Mouse (Mus musculus) testis, adult 2 months (tissue): ENCODE measurements at regions not wholly inside any gene's neighbourhood (a gene's known extent, or its start where the extent isn't known, plus 50 kb on each side); places are given as distances from the start of the nearest gene placed in this dataset.

ENCODE experiments used
- H3K27ac ChIP-seq: fragments of 200-500 bp; 2 replicates; pipeline ENCODE4 v1.5.1; 2012; ENCODE audit warnings: low read depth, low read length; ENCODE audit not compliant: control insufficient read depth, insufficient read depth
- H3K27me3 ChIP-seq: fragments of 200-500 bp; 2 replicates; pipeline ENCODE4 v1.6.1; 2012; ENCODE audit warnings: mild to moderate bottlenecking, low read length, moderate library complexity; ENCODE audit not compliant: control insufficient read depth, insufficient read depth
- H3K36me3 ChIP-seq: fragments of 200-500 bp; 2 replicates; pipeline ENCODE4 v1.6.1; 2012; ENCODE audit warnings: mild to moderate bottlenecking, low read length; ENCODE audit not compliant: control insufficient read depth, insufficient read depth
- H3K4me1 ChIP-seq: fragments of 200-500 bp; 2 replicates; pipeline ENCODE4 v1.6.1; 2012; ENCODE audit warnings: low read length; ENCODE audit not compliant: control insufficient read depth, insufficient read depth
- H3K4me3 ChIP-seq: fragments of 200-500 bp; 2 replicates; pipeline ENCODE4 v1.5.1; 2012; ENCODE audit warnings: low read depth, mild to moderate bottlenecking, low read length, moderate library complexity, mixed read lengths; ENCODE audit not compliant: control insufficient read depth
- CTCF ChIP-seq: fragments of 200-500 bp; IDR thresholded peaks from 2 replicates; pipeline ENCODE4 v1.5.1; 2012; ENCODE audit warnings: low read depth, mild to moderate bottlenecking, inconsistent platforms, low read length, moderate library complexity; ENCODE audit not compliant: control insufficient read depth, insufficient read depth, insufficient replicate concordance
- POLR2A ChIP-seq: fragments of 200-500 bp; IDR thresholded peaks from 2 replicates; pipeline ENCODE4 v1.6.1; 2012; ENCODE audit warnings: low read depth, mild to moderate bottlenecking, inconsistent platforms, low read length, moderate library complexity; ENCODE audit not compliant: control insufficient read depth

DNA sequence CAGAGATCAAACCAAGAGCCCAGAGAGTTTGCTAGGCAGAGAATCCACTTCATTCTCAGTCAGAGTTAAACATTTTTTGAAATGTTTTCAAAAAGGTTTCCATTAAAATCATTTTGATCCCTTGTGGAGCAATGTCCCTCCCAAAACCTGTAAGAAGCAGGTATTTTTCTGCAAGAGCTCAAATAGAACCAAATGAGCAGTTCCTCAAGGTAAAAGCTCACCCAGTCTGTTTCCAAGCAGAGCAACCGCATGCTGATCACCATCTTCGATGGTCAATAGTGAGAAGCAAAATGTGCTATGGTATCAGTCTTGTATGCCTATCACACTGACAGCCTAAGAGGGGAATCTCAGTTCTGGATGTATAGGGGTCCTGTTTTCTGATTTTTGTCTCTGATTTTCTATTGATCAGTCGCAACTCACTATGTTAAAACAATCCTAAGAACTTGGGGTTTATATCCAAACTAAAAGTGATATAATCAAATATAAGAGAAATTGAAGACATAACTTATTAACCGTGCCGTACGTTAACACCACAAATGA, 432.3 kb upstream of the Ccnh start:
- TF ChIP-seq POLR2A, result no peak
- TF ChIP-seq CTCF, result no peak
- Histone ChIP-seq H3K4me3 (no peak overlapping the region), H3K27me3 (no peaks in the 10 kb centered on the region), H3K27ac (no peak overlapping the region), H3K36me3 (no peaks in the 10 kb centered on the region), H3K4me1 (no peaks in the 10 kb centered on the region)

DNA sequence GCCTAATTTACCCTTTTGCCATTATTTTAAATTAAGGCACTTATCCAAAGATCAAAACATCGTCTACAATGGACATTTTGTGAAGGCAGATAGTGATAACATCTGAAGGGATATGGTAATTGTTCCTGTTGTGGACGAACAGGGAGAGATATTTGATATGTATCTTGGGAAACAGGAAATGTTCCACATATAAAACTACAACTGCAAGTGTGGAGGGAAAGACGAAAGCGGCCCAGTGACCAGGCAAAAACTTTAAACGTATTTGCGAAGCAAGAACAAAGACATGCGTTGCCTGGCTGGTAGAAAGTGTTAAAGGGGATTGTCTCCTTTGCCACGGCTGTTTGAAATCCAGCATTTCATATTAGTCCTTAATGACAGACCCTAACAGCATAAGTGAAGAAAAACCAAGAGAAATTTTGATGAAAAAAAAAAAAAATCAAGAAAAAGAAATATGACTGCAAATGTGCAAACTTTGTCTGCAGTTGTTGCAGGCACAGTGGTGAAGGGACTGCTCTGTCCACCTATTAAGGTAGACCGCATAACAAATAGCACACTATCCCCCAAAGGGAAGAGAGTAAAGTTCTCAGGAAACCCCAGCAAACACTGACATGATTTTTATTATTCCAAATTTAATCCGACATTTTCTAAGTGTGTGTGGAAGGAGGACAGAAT, 431.2 kb upstream of the Ccnh start:
- TF ChIP-seq POLR2A (no peak), CTCF (no peak)
- no peak overlapping the region for H3K27ac ChIP-seq
- H3K4me3 ChIP-seq, result no peak overlapping the region
- H3K36me3 ChIP-seq, result no peaks in the 10 kb centered on the region
- no peaks in the 10 kb centered on the region for H3K4me1 ChIP-seq
- H3K27me3 ChIP-seq, result no peaks in the 10 kb centered on the region

- no peaks in the 10 kb centered on the region for H3K36me3 ChIP-seq
- H3K4me1 ChIP-seq, result no peaks in the 10 kb centered on the region
- no peak overlapping the region for H3K27ac ChIP-seq
- peak; percentile 44; the same call in 1 of the 2 replicates for TF ChIP-seq CTCF
- TF ChIP-seq POLR2A, result no peak
- no peak overlapping the region for H3K4me3 ChIP-seq
- H3K27me3 ChIP-seq, result no peaks in the 10 kb centered on the region
Measured at GRCm38 (mm10) chr13:84758568-84758900, 430.7 kb upstream of the Ccnh start.

GRCm38 (mm10) chr13:84759061-84759460, 430.1 kb upstream of the Ccnh start:
- Histone ChIP-seq H3K27me3 (no peaks in the 10 kb centered on the region), H3K4me1 (no peaks in the 10 kb centered on the region), H3K27ac (no peak overlapping the region), H3K4me3 (no peak overlapping the region), H3K36me3 (no peaks in the 10 kb centered on the region)
- no peak for TF ChIP-seq POLR2A
- no peak for TF ChIP-seq CTCF

GRCm38 (mm10) chr13:84760471-84760870, 428.7 kb upstream of the Ccnh start:
- no peaks in the 10 kb centered on the region for H3K4me1 ChIP-seq
- no peak overlapping the region for H3K4me3 ChIP-seq
- H3K27me3 ChIP-seq, result no peaks in the 10 kb centered on the region
- H3K36me3 ChIP-seq, result no peaks in the 10 kb centered on the region
- H3K27ac ChIP-seq, result no peak overlapping the region
- TF ChIP-seq CTCF (no peak), POLR2A (no peak)

DNA sequence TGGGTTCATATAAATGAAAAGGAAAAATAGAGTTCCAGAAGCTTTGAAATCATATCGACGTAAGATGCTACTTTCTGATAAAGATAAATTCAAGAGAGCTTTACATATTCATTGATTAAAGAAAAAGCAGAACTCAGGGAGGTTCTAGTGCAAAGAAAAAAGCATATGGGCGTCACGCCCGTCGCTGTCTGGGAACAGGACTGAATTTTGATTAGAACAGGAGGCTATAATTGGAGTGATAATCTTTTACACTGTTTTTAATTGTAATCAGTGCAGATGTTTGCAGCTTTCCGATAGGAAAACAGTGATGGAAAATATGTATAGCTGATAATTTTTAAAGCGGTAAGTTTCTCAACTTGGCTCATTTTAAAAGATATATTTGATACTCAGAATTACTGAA, 428.2 kb upstream of the Ccnh start:
- Histone ChIP-seq H3K4me3 (no peak overlapping the region), H3K27me3 (no peaks in the 10 kb centered on the region), H3K36me3 (no peaks in the 10 kb centered on the region), H3K27ac (no peak overlapping the region), H3K4me1 (no peaks in the 10 kb centered on the region)
- no peak for TF ChIP-seq CTCF
- TF ChIP-seq POLR2A, result no peak

DNA sequence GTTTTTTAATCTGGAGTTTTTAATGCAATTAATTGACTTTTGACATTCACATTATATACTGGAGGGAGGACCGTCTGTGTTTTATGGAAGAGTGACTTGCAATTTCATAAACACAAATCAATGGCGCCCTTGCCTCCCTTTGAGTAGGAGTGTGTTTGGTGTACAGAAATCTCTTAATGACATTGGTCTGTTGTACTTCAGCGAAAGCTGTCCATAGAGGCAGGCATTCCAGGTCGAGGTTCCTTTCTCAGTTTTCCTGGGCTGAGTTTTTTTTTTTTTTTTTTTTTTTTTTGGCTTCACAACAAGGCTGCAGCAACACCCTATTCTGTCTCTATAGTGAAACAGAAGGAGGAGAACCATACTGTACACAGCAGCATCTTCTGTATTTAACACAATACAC, 427.4 kb upstream of the Ccnh start:
- no peaks in the 10 kb centered on the region for H3K4me1 ChIP-seq
- no peaks in the 10 kb centered on the region for H3K36me3 ChIP-seq
- no peak overlapping the region for H3K4me3 ChIP-seq
- H3K27me3 ChIP-seq, result no peaks in the 10 kb centered on the region
- no peak overlapping the region for H3K27ac ChIP-seq
- TF ChIP-seq CTCF (no peak), POLR2A (no peak)

- no peaks in the 10 kb centered on the region for H3K27me3 ChIP-seq
- H3K4me1 ChIP-seq, result no peaks in the 10 kb centered on the region
- H3K36me3 ChIP-seq, result no peaks in the 10 kb centered on the region
- no peak overlapping the region for H3K4me3 ChIP-seq
- TF ChIP-seq POLR2A, result no peak
- TF ChIP-seq CTCF, result no peak
- H3K27ac ChIP-seq, result no peak overlapping the region
Measured at GRCm38 (mm10) chr13:84763916-84764315, 425.3 kb upstream of the Ccnh start.
